Mouse (Mus musculus): Measurements from ENCODE around the gene Aspdh. TPM values are rescaled to one million over a fixed set of nuclear protein-coding genes. Genes with fewer than 3 reads are reported as not detected.

The Aspdh gene
- polyA plus RNA-seq, 1 experiment from 2014 or later, result 23.5 TPM

DNA sequence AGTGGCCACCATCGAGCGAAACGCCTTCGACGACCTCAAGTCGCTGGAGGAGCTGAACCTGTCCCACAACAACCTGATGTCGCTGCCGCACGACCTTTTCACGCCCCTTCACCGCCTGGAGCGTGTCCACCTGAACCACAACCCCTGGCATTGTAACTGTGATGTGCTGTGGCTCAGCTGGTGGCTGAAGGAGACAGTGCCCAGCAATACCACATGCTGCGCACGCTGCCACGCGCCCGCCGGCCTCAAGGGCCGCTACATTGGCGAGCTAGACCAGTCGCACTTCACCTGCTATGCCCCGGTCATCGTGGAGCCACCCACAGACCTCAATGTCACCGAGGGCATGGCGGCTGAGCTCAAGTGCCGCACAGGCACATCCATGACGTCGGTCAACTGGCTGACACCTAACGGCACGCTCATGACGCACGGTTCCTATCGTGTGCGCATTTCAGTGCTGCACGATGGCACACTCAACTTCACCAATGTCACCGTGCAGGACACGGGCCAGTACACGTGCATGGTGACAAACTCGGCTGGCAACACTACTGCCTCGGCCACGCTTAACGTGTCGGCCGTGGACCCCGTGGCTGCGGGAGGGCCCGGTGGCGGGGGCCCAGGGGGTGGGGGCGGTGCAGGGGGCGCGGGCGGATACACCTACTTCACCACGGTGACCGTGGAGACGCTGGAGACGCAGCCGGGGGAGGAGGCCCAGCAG is 3.5 kb upstream of the Aspdh start:
- H3K4me1 ChIP-seq (ENCODE audit: control insufficient read depth, low read depth, low read length), result peaks cover 28% of the 10 kb centered on the region
- peaks cover 54% of the 10 kb centered on the region for H3K27me3 ChIP-seq (ENCODE audit: control insufficient read depth, insufficient read depth, low read depth, low read length)
- H3K27ac ChIP-seq (ENCODE audit: low read length), result no peak overlapping the region
- no peak overlapping the region for H3K9ac ChIP-seq (ENCODE audit: low read depth, low read length)
- no peak overlapping the region for H3K4me2 ChIP-seq (ENCODE audit: low read depth, low read length)
- no peaks in the 10 kb centered on the region for H3K9me3 ChIP-seq (replicated peaks; ENCODE audit: control insufficient read depth, low read length)
- no peak overlapping the region for H3K4me3 ChIP-seq (ENCODE audit: low read depth, low read length)
- ATAC-seq (ENCODE audit: low read depth), result no peak
- WGBS (ENCODE audit: insufficient replicate concordance), result 38% methylated on average over 57 of the region's 57 CpGs
- no peaks in the 10 kb centered on the region for H3K36me3 ChIP-seq (ENCODE audit: control insufficient read depth, insufficient read depth)

DNA sequence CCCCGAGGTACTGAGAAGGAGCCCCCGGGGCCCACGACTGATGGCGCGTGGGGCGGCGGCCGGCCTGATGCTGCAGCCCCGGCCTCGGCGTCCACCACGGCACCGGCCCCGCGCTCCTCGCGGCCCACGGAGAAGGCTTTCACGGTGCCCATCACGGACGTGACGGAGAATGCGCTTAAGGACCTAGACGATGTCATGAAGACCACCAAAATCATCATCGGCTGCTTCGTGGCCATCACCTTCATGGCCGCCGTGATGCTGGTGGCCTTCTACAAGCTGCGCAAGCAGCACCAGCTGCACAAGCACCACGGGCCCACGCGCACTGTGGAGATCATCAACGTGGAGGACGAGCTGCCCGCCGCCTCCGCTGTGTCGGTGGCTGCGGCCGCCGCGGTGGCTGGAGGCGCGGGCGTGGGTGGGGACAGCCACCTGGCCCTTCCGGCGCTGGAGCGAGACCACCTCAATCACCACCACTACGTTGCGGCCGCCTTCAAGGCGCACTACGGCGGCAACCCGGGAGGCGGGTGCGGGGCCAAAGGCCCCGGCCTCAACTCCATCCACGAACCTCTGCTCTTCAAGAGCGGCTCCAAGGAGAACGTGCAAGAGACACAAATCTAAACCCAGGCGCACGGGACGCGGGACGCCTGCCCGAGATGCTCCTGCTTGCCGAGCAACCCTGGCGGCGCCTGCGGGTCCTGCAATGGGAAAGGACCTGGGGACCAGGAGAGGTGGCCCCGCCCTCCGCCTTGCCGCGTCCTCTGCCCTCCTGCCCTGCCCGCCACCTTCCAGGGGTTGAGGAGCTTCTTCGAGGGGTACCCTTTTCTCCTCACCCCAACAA is 2.8 kb upstream of the Aspdh start:
- Histone ChIP-seq H3K9ac (ENCODE audit: low read depth, low read length) (no peak overlapping the region), H3K4me3 (ENCODE audit: low read depth, low read length) (0 out of 2 replicates have a peak overlapping the region, but pooled peaks have one; percentile 6), H3K36me3 (ENCODE audit: control insufficient read depth, insufficient read depth) (no peaks in the 10 kb centered on the region), H3K9me3 (replicated peaks; ENCODE audit: control insufficient read depth, low read length) (no peaks in the 10 kb centered on the region), H3K4me2 (ENCODE audit: low read depth, low read length) (no peak overlapping the region), H3K4me1 (ENCODE audit: control insufficient read depth, low read depth, low read length) (peaks cover 34% of the 10 kb centered on the region), H3K27ac (ENCODE audit: low read length) (no peak overlapping the region), H3K27me3 (ENCODE audit: control insufficient read depth, insufficient read depth, low read depth, low read length) (peaks cover 54% of the 10 kb centered on the region)
- ATAC-seq (ENCODE audit: low read depth), result no peak
- WGBS (ENCODE audit: insufficient replicate concordance), result 10% methylated on average over 77 of the region's 77 CpGs

DNA sequence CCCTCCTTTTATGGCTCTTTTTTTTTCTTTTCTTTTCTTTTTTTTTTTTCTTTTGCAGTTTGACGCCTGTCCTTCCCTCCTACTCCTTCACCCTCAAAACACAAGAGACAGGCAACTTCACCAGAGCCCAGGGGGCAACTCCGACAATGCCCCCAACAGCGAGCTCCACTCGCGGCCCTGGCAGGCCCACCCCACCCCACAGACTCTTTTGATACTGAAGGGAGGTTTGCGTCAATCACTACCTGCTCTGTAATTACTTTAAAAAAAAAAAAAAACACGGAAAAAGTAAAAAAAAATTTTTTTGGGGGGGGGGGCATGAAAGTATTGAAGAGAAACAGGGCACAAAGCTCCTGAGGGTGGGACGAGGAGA is 2.1 kb upstream of the Aspdh start:
- ATAC-seq (ENCODE audit: low read depth), result no peak
- Histone ChIP-seq H3K4me2 (ENCODE audit: low read depth, low read length) (no peak overlapping the region), H3K27me3 (ENCODE audit: control insufficient read depth, insufficient read depth, low read depth, low read length) (peaks cover 54% of the 10 kb centered on the region), H3K27ac (ENCODE audit: low read length) (no peak overlapping the region), H3K4me1 (ENCODE audit: control insufficient read depth, low read depth, low read length) (peaks cover 35% of the 10 kb centered on the region), H3K36me3 (ENCODE audit: control insufficient read depth, insufficient read depth) (no peaks in the 10 kb centered on the region), H3K4me3 (ENCODE audit: low read depth, low read length) (no peak overlapping the region), H3K9me3 (replicated peaks; ENCODE audit: control insufficient read depth, low read length) (no peaks in the 10 kb centered on the region), H3K9ac (ENCODE audit: low read depth, low read length) (no peak overlapping the region)
- 18% methylated on average over 8 of the region's 8 CpGs for WGBS (ENCODE audit: insufficient replicate concordance)

DNA sequence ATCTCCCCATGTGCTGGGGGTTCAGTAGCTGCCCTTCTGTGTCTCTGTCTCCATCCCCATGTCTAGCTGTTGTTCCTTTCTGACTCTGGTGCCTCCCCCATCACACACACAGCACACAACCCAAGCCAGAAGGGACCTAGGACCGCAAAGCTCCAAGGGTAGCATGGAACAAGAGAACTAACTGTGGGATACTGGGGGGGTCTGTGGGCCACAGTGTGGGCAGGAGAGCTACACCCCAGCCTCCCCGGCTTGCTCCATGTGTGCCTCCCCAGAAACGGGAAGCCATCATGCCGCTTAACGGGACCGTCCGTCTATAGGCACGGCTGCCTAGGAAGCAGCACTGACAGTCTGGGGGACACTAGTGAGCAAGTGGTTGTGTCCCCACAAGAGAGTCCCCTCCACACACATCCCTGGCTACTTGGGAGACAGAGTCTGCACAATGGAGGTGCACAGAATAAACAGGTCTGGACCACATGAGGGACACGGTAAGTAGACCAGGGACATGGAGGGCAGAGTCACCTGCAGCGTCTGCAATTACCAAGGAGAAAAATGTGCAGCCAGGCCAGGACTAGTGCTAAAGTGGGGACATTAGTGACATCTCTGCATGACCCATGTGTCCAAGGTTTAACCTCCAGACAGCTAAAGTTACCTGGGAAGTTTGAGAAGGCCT is 1.5 kb upstream of the Aspdh start:
- WGBS (ENCODE audit: insufficient replicate concordance), result 68% methylated on average over 10 of the region's 10 CpGs
- Histone ChIP-seq H3K9me3 (replicated peaks; ENCODE audit: control insufficient read depth, low read length) (no peaks in the 10 kb centered on the region), H3K4me2 (ENCODE audit: low read depth, low read length) (no peak overlapping the region), H3K4me1 (ENCODE audit: control insufficient read depth, low read depth, low read length) (peaks cover 39% of the 10 kb centered on the region), H3K36me3 (ENCODE audit: control insufficient read depth, insufficient read depth) (no peaks in the 10 kb centered on the region), H3K27me3 (ENCODE audit: control insufficient read depth, insufficient read depth, low read depth, low read length) (peaks cover 54% of the 10 kb centered on the region), H3K4me3 (ENCODE audit: low read depth, low read length) (no peak overlapping the region), H3K9ac (ENCODE audit: low read depth, low read length) (no peak overlapping the region), H3K27ac (ENCODE audit: low read length) (no peak overlapping the region)
- ATAC-seq (ENCODE audit: low read depth), result no peak

DNA sequence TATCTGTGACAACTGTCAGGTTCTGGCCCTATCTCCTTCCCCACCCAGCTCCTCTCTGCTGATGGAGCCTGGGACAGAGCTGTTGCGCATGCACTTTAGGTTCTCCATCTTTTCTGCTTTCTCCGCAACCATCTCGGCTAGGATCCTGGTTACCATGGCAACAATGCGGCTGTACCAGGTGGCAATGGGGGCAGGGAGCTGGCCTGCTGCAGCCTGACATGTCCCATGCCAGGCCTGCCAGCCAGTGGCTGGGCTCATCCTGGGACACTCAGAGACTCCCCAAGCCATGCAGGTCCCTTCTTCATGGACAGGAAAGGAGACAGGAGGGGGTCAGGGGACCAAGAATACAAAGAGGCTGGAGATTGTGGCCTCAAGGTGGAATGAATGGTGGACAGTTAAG is 680 bp upstream of the Aspdh start:
- H3K9ac ChIP-seq (ENCODE audit: low read depth, low read length), result no peak overlapping the region
- peaks cover 47% of the 10 kb centered on the region for H3K4me1 ChIP-seq (ENCODE audit: control insufficient read depth, low read depth, low read length)
- H3K4me2 ChIP-seq (ENCODE audit: low read depth, low read length), result no peak overlapping the region
- H3K4me3 ChIP-seq (ENCODE audit: low read depth, low read length), result no peak overlapping the region
- H3K36me3 ChIP-seq (ENCODE audit: control insufficient read depth, insufficient read depth), result peaks cover 2% of the 10 kb centered on the region; the same call in 1 of the 2 replicates
- H3K27me3 ChIP-seq (ENCODE audit: control insufficient read depth, insufficient read depth, low read depth, low read length), result peaks cover 51% of the 10 kb centered on the region
- WGBS (ENCODE audit: insufficient replicate concordance), result 23% methylated on average over 4 of the region's 4 CpGs
- no peak overlapping the region for H3K27ac ChIP-seq (ENCODE audit: low read length)
- ATAC-seq (ENCODE audit: low read depth), result no peak
- H3K9me3 ChIP-seq (replicated peaks; ENCODE audit: control insufficient read depth, low read length), result no peaks in the 10 kb centered on the region

DNA sequence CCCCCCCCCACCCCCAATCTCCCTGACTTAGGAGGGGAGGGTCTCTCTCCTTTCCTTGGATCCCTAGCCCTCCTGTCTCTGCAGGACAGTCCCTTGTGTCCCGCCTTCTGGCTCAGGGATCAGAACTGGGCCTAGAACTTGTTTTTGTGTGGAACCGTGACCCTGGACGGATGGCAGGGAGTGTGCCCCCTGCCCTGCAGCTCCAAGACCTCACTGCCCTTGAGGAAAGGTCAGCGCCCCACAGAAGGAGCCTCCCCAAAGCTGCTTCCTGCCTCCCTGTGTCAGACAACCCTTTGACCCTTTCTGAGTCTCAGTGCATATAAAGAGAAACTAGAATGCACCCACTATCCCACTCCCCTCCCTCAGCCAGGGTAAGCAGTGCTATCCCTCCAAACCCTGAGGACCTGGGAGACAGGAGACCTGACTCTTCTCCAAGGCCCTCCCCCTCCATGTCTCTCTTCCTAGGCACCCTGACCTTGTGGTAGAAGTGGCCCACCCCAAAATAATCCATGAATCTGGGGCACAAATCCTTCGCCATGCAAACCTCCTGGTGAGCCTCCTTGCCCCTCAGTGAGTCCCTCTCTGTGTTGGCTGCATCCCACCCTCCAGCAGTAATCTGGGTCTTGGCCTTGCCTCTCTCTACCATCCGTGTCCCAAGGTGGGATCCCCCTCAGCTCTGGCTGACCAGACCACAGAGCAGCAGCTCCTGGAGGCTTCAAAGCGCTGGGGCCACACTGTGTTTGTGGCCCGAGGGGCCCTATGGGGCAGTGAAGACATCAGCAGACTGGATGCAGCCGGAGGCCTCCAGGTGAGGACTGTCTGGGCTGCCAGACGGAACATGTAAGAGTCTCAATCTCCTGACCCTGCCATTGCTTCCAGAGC is 1.1 kb downstream of the Aspdh start:
- Histone ChIP-seq H3K9ac (ENCODE audit: low read depth, low read length) (peak overlapping the region; percentile 16; the same call in 1 of the 2 replicates), H3K4me2 (ENCODE audit: low read depth, low read length) (peak overlapping the region; percentile 39), H3K4me3 (ENCODE audit: low read depth, low read length) (peak overlapping the region; percentile 6; the same call in 1 of the 2 replicates), H3K27ac (ENCODE audit: low read length) (no peak overlapping the region), H3K4me1 (ENCODE audit: control insufficient read depth, low read depth, low read length) (peaks cover 64% of the 10 kb centered on the region), H3K9me3 (replicated peaks; ENCODE audit: control insufficient read depth, low read length) (no peaks in the 10 kb centered on the region), H3K27me3 (ENCODE audit: control insufficient read depth, insufficient read depth, low read depth, low read length) (peaks cover 34% of the 10 kb centered on the region), H3K36me3 (ENCODE audit: control insufficient read depth, insufficient read depth) (peaks cover 5% of the 10 kb centered on the region)
- no peak for ATAC-seq (ENCODE audit: low read depth)
- WGBS (ENCODE audit: insufficient replicate concordance), result 77% methylated on average over 10 of the region's 10 CpGs

DNA sequence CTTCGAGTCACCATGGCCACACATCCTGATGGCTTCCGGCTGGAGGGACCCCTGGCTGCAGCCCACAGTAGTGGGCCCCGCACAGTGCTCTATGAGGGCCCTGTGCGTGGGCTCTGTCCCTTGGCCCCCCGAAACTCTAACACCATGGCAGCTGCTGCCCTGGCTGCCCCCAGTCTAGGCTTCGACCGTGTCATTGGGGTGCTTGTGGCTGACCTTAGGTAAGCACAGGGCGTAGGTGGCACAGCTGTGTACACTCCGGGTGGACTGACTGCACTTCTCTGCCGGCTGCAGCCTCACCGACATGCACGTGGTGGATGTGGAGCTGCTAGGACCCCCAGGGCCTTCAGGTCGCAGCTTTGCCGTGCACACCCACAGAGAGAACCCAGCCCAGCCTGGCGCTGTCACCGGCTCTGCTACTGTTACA is 1.7 kb downstream of the Aspdh start:
- H3K9ac ChIP-seq (ENCODE audit: low read depth, low read length), result peak overlapping the region; percentile 33; the same call in 1 of the 2 replicates
- H3K9me3 ChIP-seq (replicated peaks; ENCODE audit: control insufficient read depth, low read length), result no peaks in the 10 kb centered on the region
- 73% methylated on average over 16 of the region's 16 CpGs for WGBS (ENCODE audit: insufficient replicate concordance)
- peak overlapping the region; percentile 97; the same call in 1 of the 2 replicates for H3K4me3 ChIP-seq (ENCODE audit: low read depth, low read length)
- peaks cover 27% of the 10 kb centered on the region for H3K27me3 ChIP-seq (ENCODE audit: control insufficient read depth, insufficient read depth, low read depth, low read length)
- H3K36me3 ChIP-seq (ENCODE audit: control insufficient read depth, insufficient read depth), result peaks cover 8% of the 10 kb centered on the region
- ATAC-seq (ENCODE audit: low read depth), result no peak
- H3K27ac ChIP-seq (ENCODE audit: low read length), result peak overlapping the region; percentile 78; the same call in 1 of the 2 replicates
- H3K4me1 ChIP-seq (ENCODE audit: control insufficient read depth, low read depth, low read length), result peaks cover 69% of the 10 kb centered on the region
- H3K4me2 ChIP-seq (ENCODE audit: low read depth, low read length), result peak overlapping the region; percentile 43; the same call in 1 of the 2 replicates

DNA sequence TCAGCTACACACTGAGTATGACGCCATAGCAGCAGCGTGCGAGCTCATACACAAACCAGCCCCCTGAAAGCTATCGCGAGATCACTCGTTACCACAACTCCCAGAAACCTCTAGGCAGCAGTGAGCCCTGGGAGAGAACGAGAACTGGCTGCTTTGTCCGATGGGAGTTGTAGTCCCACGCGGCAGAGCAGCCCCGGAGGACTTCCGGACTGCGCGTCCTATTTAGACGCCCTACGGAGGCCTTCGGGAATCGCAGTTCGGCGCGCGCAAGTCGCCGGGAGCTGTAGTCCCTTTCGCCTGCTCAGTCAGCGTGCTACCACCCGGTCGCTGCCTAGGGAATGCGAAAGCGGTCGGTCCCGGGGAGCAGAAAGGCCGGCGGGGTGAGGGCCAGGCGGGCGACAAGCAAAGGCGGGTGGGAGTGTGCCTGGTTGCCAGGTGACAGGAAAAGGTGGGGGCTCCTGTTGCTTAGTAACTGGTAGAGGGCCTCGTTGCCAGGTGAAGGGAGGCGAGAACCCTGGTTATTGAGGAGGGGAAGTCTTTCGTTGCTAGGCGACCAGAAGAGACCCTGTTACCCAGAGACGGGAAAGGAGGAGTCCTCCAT is 2.7 kb downstream of the Aspdh start, which contains the start of gene Josd2:
Gene Josd2 (plus strand): TSS at position 170 of the 601 bp plus-strand sequence.
- Histone ChIP-seq H3K27ac (ENCODE audit: low read length) (peak within 1 kb of the TSS; percentile 90), H3K9ac (ENCODE audit: low read depth, low read length) (peak within 1 kb of the TSS; percentile 96), H3K4me1 (ENCODE audit: control insufficient read depth, low read depth, low read length) (peaks cover 79% of the 10 kb centered on the region), H3K36me3 (ENCODE audit: control insufficient read depth, insufficient read depth) (peaks cover 8% of the 10 kb centered on the region), H3K4me2 (ENCODE audit: low read depth, low read length) (peak within 1 kb of the TSS; percentile 70), H3K9me3 (replicated peaks; ENCODE audit: control insufficient read depth, low read length) (no peaks in the 10 kb centered on the region), H3K4me3 (ENCODE audit: low read depth, low read length) (peak within 1 kb of the TSS; percentile 97), H3K27me3 (ENCODE audit: control insufficient read depth, insufficient read depth, low read depth, low read length) (peaks cover 17% of the 10 kb centered on the region)
- WGBS (ENCODE audit: insufficient replicate concordance), result under 1% methylated on average over 42 of the region's 42 CpGs
- peak; percentile 89 for ATAC-seq (ENCODE audit: low read depth)
